Mouse (Mus musculus) brain, embryonic 14.5 days (tissue): ENCODE measurements around the gene Plekhg2.

Source experiments
- CTCF ChIP-seq: fragments of 200-500 bp; IDR thresholded peaks from 2 replicates; pipeline ENCODE4 v1.5.1; 2012; ENCODE audit warnings: inconsistent platforms, mild to moderate bottlenecking, moderate library complexity, borderline replicate concordance; ENCODE audit not compliant: insufficient read depth, insufficient read length; ENCODE audit errors: extremely low read depth
- POLR2A ChIP-seq: fragments of 200-500 bp; IDR thresholded peaks from 2 replicates; pipeline ENCODE4 v1.6.1; 2012; ENCODE audit warnings: mild to moderate bottlenecking, inconsistent platforms, borderline replicate concordance; ENCODE audit not compliant: poor library complexity, insufficient read depth, insufficient read length, severe bottlenecking; ENCODE audit errors: extremely low read depth

DNA sequence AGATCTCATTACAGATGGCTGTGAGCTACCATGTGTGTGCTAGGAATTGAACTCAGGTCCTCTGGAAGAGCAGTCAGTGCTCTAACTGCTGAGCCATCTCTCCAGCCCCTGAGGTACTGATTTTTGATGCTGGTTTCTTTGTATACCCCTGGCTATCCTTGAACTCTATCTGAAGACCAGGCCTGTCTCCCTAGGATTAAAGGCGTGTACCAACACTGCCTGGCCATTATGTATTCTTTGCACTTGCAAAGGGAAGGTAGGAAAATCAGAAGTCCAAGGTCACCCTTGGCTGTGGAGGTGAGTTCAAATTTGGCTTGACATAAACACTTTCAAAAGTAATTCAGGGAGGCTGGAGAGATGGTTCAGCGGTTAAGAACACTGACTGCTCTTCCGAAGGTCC lies 17.8 kb downstream of the Plekhg2 start:
- TF ChIP-seq CTCF (no peak), POLR2A (no peak)
